Mouse (Mus musculus): ENCODE measurements at regions not wholly inside any gene's neighbourhood (a gene's known extent, or its start where the extent isn't known, plus 50 kb on each side); places are given as distances from the start of the nearest gene placed in this dataset.

DNA sequence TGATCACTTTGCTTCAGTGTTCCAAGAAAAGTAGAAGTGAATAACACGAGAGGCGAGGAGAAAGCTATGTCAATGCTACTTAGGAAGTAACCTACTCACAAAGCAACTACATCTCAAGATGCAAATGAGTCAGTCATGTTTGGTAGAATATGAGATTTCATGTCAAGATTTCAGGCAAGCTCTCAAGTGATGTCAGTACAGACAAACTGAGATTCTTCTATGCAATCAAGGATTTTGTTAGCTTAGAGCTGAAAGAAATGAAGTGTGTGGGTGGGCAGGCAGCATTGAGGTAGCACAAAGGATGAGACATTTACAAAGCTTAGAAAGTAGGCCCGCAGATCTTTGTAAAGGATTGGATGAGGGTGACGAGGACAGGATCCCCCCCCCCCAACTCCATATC is 480.0 kb upstream of the Syt1 start:
- no peak for TF ChIP-seq CTCF (IDR thresholded peaks at IDR 0.05; ENCODE audit: borderline replicate concordance, insufficient read depth, low read depth, low read length)
- no peak for TF ChIP-seq POLR2A (IDR thresholded peaks at IDR 0.05; ENCODE audit: borderline replicate concordance, insufficient read depth, low read length)
